Mouse (Mus musculus): Measurements from ENCODE around the gene Ina. TPM values are rescaled to one million over a fixed set of nuclear protein-coding genes. Genes with fewer than 3 reads are reported as not detected.

Ina gene
- polyA plus RNA-seq, 1 experiment from 2014 or later = 51.0 TPM

DNA sequence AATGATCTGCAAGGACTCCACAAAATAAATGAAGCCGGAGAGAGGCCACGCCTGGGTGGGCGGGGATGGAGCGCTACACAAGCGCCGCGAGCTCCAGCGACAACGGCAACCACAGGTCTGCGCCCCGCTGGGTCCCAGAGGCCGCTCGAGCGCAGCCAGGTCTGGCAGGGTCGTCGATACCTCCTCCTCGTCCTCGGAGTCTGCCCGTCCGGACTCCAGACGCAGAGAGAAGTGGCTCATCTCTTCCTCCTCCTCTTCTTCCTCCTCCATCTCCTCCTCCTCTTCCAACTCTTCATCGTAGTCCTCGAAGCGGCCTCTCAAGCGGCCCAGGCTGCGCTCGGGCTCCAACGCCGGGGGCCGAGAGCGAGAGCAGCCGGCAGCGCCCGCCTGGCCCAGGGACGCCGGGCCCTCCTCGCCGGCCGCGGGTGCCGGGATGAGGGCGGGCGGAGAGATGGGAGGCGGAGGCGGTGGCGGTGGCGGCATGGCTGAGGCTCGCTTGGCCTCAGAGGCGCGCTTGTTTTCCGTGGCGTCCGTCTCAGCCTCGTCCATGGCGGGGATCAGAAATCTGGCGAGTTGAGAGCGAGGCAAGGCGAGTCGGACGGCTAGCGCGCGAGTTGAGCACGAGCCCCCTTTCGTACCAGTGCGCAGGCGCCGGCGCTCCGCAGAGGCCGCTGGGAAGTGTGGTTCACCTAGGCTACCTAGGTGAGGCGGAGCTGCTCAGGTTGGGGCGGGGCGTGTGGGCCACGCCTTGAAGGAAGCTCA is 36.0 kb downstream of the Ina start, which contains the start of gene Pcgf6:
TSS of gene Pcgf6 (minus strand) at position 636 of the 762 bp plus-strand sequence.
- Histone ChIP-seq H3K27me3 (ENCODE audit: low read depth, poor library complexity, severe bottlenecking) (no peaks in the 10 kb centered on the region), H3K4me1 (peaks cover 25% of the 10 kb centered on the region), H3K4me3 (peak within 1 kb of the TSS; percentile 79), H3K36me3 (peaks cover 31% of the 10 kb centered on the region), H3K27ac (replicated peaks) (peak within 1 kb of the TSS; percentile 95), H3K9me3 (replicated peaks) (no peaks in the 10 kb centered on the region)
- WGBS = under 1% methylated on average over 74 of the region's 75 CpGs
- DNase-seq (ENCODE audit: low spot score) = peak; percentile 86

GRCm38 (mm10) chr19:47052927-47053326 is 38.4 kb downstream of the Ina start:
- no peaks in the 10 kb centered on the region for H3K27me3 ChIP-seq (ENCODE audit: low read depth, poor library complexity, severe bottlenecking)
- H3K36me3 ChIP-seq = peaks cover 6% of the 10 kb centered on the region
- 82% methylated on average over 4 of the region's 4 CpGs for WGBS
- no peaks in the 10 kb centered on the region for H3K9me3 ChIP-seq (replicated peaks)
- H3K27ac ChIP-seq (replicated peaks) = no peak overlapping the region
- no peak for DNase-seq (ENCODE audit: low spot score)
- no peak overlapping the region for H3K4me3 ChIP-seq
- H3K4me1 ChIP-seq = peaks cover 25% of the 10 kb centered on the region

- no peaks in the 10 kb centered on the region for H3K9me3 ChIP-seq (replicated peaks)
- DNase-seq (ENCODE audit: low spot score) = no peak
- peaks cover 1% of the 10 kb centered on the region; the same call in 1 of the 2 replicates for H3K36me3 ChIP-seq
- no peaks in the 10 kb centered on the region for H3K27me3 ChIP-seq (ENCODE audit: low read depth, poor library complexity, severe bottlenecking)
- 86% methylated on average over 4 of the region's 4 CpGs for WGBS
- H3K4me1 ChIP-seq = peaks cover 25% of the 10 kb centered on the region
- H3K4me3 ChIP-seq = no peak overlapping the region
- H3K27ac ChIP-seq (replicated peaks) = no peak overlapping the region
These were observed 39.0 kb downstream of the Ina start for GRCm38 (mm10) chr19:47053471-47053870.

DNA sequence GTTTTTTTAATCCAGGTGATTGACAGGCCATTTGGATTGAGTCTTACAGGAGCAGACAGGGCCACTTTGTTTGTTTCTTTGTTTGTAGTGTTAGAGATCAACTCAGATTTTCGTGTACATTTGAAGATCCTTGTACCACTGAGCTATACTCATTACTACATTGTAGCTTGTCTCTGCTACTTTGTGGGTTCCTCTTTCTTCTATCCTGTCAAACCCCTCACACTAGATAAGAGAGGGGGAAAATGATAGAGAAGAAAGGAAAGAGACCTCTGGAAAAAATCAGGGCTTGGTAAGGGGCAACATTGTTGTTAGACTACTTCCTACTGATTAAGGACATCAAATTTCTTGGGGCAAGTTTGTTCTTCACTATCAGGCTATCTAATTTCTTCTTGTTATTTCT is 43.2 kb downstream of the Ina start:
- Histone ChIP-seq H3K36me3 (no peaks in the 10 kb centered on the region), H3K27me3 (ENCODE audit: low read depth, poor library complexity, severe bottlenecking) (no peaks in the 10 kb centered on the region), H3K4me3 (no peak overlapping the region), H3K4me1 (no peaks in the 10 kb centered on the region), H3K9me3 (replicated peaks) (no peaks in the 10 kb centered on the region), H3K27ac (replicated peaks) (no peak overlapping the region)
- no peak for DNase-seq (ENCODE audit: low spot score)
- WGBS = 63% methylated on average over 1 of the region's 1 CpGs

- H3K9me3 ChIP-seq (replicated peaks) = no peaks in the 10 kb centered on the region
- no peak overlapping the region for H3K27ac ChIP-seq (replicated peaks)
- 90% methylated on average over 3 of the region's 3 CpGs for WGBS
- H3K36me3 ChIP-seq = peaks cover 4% of the 10 kb centered on the region
- no peak for DNase-seq (ENCODE audit: low spot score)
- H3K27me3 ChIP-seq (ENCODE audit: low read depth, poor library complexity, severe bottlenecking) = no peaks in the 10 kb centered on the region
- no peak overlapping the region for H3K4me3 ChIP-seq
- H3K4me1 ChIP-seq = peaks cover 12% of the 10 kb centered on the region
These were observed 51.4 kb downstream of the Ina start for GRCm38 (mm10) chr19:47065860-47066259.

- H3K27ac ChIP-seq (replicated peaks) = peak within 1 kb of the TSS; percentile 94
- H3K9me3 ChIP-seq (replicated peaks) = no peaks in the 10 kb centered on the region
- no peaks in the 10 kb centered on the region for H3K27me3 ChIP-seq (ENCODE audit: low read depth, poor library complexity, severe bottlenecking)
- 11% methylated on average over 49 of the region's 49 CpGs for WGBS
- H3K36me3 ChIP-seq = peaks cover 18% of the 10 kb centered on the region
- H3K4me3 ChIP-seq = peak within 1 kb of the TSS; percentile 100
- peaks cover 12% of the 10 kb centered on the region for H3K4me1 ChIP-seq
- DNase-seq (ENCODE audit: low spot score) = peak; percentile 98
These were observed 52.8 kb downstream of the Ina start, which contains the start of gene Taf5 for GRCm38 (mm10) chr19:47067096-47067882. TSS of gene Taf5 (plus strand) at chr19:47067746.

DNA sequence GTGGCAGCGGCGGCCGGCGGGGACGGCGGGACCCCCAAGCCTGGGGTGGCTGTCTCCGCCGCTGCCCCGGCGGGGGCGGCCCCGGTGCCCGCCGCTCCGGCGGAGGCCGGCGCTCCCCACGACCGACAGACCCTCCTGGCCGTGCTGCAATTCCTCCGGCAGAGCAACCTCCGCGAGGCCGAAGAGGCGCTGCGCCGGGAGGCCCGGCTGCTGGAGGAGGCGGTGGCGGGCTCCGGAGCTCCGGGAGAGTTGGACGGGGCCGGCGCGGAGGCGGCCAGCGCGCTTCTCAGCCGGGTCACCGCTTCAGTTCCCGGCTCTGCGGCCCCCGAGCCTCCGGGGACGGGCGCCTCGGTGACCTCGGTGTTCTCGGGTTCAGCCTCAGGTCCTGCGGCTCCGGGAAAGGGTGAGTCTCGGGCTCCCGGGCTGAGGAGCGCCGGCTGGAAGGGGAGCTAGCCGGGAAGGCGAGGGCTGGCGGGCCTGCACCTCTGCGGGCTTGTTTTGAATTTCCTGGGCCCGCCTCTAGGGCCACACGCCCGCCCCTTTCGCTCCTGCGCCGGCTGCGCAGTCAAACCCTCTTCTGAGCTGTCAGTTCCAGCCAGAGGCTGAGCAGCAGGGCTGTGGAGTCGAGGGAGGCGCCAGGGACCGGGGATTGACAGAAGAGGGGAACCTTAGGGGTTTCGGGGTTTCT is 53.6 kb downstream of the Ina start:
- Histone ChIP-seq H3K27me3 (ENCODE audit: low read depth, poor library complexity, severe bottlenecking) (no peaks in the 10 kb centered on the region), H3K4me1 (peaks cover 12% of the 10 kb centered on the region), H3K36me3 (peaks cover 26% of the 10 kb centered on the region), H3K9me3 (replicated peaks) (no peaks in the 10 kb centered on the region), H3K27ac (replicated peaks) (peak overlapping the region; percentile 94), H3K4me3 (peak overlapping the region; percentile 100)
- DNase-seq (ENCODE audit: low spot score) = peak; percentile 87
- under 1% methylated on average over 66 of the region's 72 CpGs for WGBS

Other genes with a start within 250 kb of the Ina start
- gene Nt5c2, start 455 bp downstream of the Ina start, polyA plus RNA-seq (2016; fragmentation: Nextera tagmentation; extraction: Ambion mirVana) = 64.1 and 77.4 TPM in 2 replicates
- 30.2 and 33.8 TPM in 2 replicates for gene Pcgf6, start 36.2 kb downstream of the Ina start, polyA plus RNA-seq (2016; fragmentation: Nextera tagmentation; extraction: Ambion mirVana)
- gene Taf5, start 53.0 kb downstream of the Ina start, polyA plus RNA-seq (2016; fragmentation: Nextera tagmentation; extraction: Ambion mirVana) = 6.8 and 7.1 TPM in 2 replicates
- gene Usmg5, start 75.9 kb downstream of the Ina start, polyA plus RNA-seq (2016; fragmentation: Nextera tagmentation; extraction: Ambion mirVana) = 1,039 and 1,106 TPM in 2 replicates
- gene Pdcd11, start 76.1 kb downstream of the Ina start, polyA plus RNA-seq (2016; fragmentation: Nextera tagmentation; extraction: Ambion mirVana) = 12.4 and 12.5 TPM in 2 replicates
- gene Calhm2, start 123.6 kb downstream of the Ina start, polyA plus RNA-seq (2016; fragmentation: Nextera tagmentation; extraction: Ambion mirVana) = 1.7 and 1.8 TPM in 2 replicates
- not detected in 2 replicates for gene Calhm1, start 129.6 kb downstream of the Ina start, polyA plus RNA-seq (2016; fragmentation: Nextera tagmentation; extraction: Ambion mirVana)
- gene Calhm3, start 143.1 kb downstream of the Ina start, polyA plus RNA-seq (2016; fragmentation: Nextera tagmentation; extraction: Ambion mirVana) = not detected in 2 replicates
- gene Neurl1a, start 164.1 kb downstream of the Ina start, polyA plus RNA-seq (2016; fragmentation: Nextera tagmentation; extraction: Ambion mirVana) = 4.4 and 5.0 TPM in 2 replicates

All from midbrain, embryonic 10.5 days (tissue).